Mouse (Mus musculus) testis, adult 2 months (tissue): ENCODE data around the gene Nup107.

ENCODE experiments used
- CTCF ChIP-seq: fragments of 200-500 bp; IDR thresholded peaks from 2 replicates; pipeline ENCODE4 v1.5.1; 2012; ENCODE audit warnings: low read depth, mild to moderate bottlenecking, inconsistent platforms, low read length, moderate library complexity; ENCODE audit not compliant: control insufficient read depth, insufficient read depth, insufficient replicate concordance
- POLR2A ChIP-seq: fragments of 200-500 bp; IDR thresholded peaks from 2 replicates; pipeline ENCODE4 v1.6.1; 2012; ENCODE audit warnings: low read depth, mild to moderate bottlenecking, inconsistent platforms, low read length, moderate library complexity; ENCODE audit not compliant: control insufficient read depth

DNA sequence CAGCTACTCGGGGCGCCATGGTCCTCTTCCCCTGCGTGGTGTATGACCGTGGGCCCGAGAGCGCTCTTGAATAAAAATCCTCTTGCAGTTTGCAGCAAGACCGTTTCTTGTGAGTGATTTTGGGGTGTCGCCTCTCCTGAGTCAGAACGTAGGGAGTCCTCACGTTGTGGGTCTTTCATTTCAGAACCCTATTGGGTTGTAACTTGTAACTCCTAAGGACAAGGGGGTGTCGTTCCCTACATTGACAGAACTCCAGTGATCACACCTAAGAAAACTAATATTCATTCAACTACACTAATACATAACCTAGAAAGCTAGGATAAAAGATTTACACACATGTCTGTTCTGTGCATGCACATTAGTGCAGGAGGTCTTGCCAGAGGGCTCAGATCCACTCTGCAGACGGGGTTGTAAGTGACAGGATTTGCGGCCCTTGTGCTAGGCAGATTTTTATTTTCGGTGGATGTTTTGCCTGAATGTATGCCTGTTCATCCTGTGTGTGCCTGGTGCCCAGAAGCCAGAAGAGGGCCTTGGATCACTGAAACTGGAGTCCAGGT lies 42.6 kb downstream of the Nup107 start:
- TF ChIP-seq POLR2A (no peak), CTCF (no peak)
